Mouse (Mus musculus) heart, adult 2 months (tissue): Measurements from ENCODE around the gene Dennd4a. TPM values are rescaled to one million over a fixed set of nuclear protein-coding genes. Genes with fewer than 3 reads are reported as not detected.

Source experiments
- DNase-seq, 2 experiments: peaks; one replicate each; pipeline ENCODE4 v3.0.0; 2021
- H3K27ac ChIP-seq: fragments of 200-600 bp; 2 replicates; pipeline ENCODE4 v1.8.1; 2022
- H3K27me3 ChIP-seq: fragments of 200-500 bp; 2 replicates; pipeline ENCODE4 v1.6.1; 2012; ENCODE audit warnings: mild to moderate bottlenecking, low read length, inconsistent platforms, mixed read lengths; ENCODE audit not compliant: control insufficient read depth, insufficient read depth
- H3K36me3 ChIP-seq: fragments of 200-500 bp; 2 replicates; pipeline ENCODE4 v1.6.1; 2012; ENCODE audit warnings: low read length, inconsistent platforms; ENCODE audit not compliant: control insufficient read depth, insufficient read depth
- H3K4me1 ChIP-seq: fragments of 200-500 bp; 2 replicates; pipeline ENCODE4 v1.6.1; 2011; ENCODE audit warnings: low read length; ENCODE audit not compliant: control insufficient read depth, insufficient read depth
- H3K4me3 ChIP-seq: fragments of 200-600 bp; 2 replicates; pipeline ENCODE4 v1.8.1; 2022
- H3K79me2 ChIP-seq: fragments of 200-500 bp; replicated peaks from 2 replicates; pipeline ENCODE4 v1.6.1; 2012; ENCODE audit warnings: mild to moderate bottlenecking, inconsistent platforms, low read length, moderate library complexity, mixed read lengths; ENCODE audit not compliant: control insufficient read depth, insufficient read depth
- H3K9ac ChIP-seq: fragments of 200-500 bp; 2 replicates; pipeline ENCODE4 v1.6.1; 2012; ENCODE audit warnings: low read depth, mild to moderate bottlenecking, control low read depth, inconsistent platforms, low read length, mixed read lengths
- CTCF ChIP-seq: fragments of 200-600 bp; IDR thresholded peaks from 2 replicates; pipeline ENCODE4 v1.8.1; 2022; ENCODE audit warnings: antibody characterized with exemption, mild to moderate bottlenecking, moderate library complexity
- EP300 ChIP-seq: fragments of 200-500 bp; IDR thresholded peaks from 2 replicates; pipeline ENCODE4 v1.6.1; 2011; ENCODE audit warnings: low read depth, low read length, control low read depth; ENCODE audit not compliant: insufficient read depth
- POLR2A ChIP-seq: fragments of 200-500 bp; IDR thresholded peaks from 2 replicates; pipeline ENCODE4 v1.6.1; 2011; ENCODE audit warnings: mild to moderate bottlenecking, low read depth, low read length, control low read depth; ENCODE audit not compliant: insufficient read depth
- WGBS: fragments of 180-500 bp; shearing (Covaris S2); methylation state at CpG from one replicate; pipeline ENCODE4 v1.1.7; 2018; 5-methylcytosine and 5-hydroxymethylcytosine counted together
- intact Hi-C: fragments of 180-260 bp; cut with DNase I; formaldehyde crosslinking; loops from one replicate; pipeline ENCODE4 v1.15.1; 2025
- long read RNA-seq: library from polyadenylated mRNA; stranded (forward); transcript quantifications from one replicate; pipeline ENCODE4 v2.0.0, GENCODE M21; 2021
- polyA plus RNA-seq: library from polyadenylated mRNA; depleted of rRNA; stranded (reverse); fragments of >200 nt; gene quantifications from 2 replicates; pipeline ENCODE4 v1.2.3, GENCODE M21; 2012; rRNA removed
- total RNA-seq, 2 experiments: library from RNA; stranded (reverse); gene quantifications; 2 replicates each; pipeline ENCODE4 v1.2.3; 2021

Dennd4a gene
- total RNA-seq (10 to 100 TPM in 1 of 2 experiments, 1 to 10 TPM in 1; 6.8 to 10.2 TPM), polyA plus RNA-seq (4.5 and 6.0 TPM in 2 replicates)
- long read RNA-seq, partial matches to known transcripts: 1 of 1 reads
- long read RNA-seq, other reads (novel, unspliced or antisense): 0 of 1 reads

GRCm38 (mm10) chr9:64810822-64811537 lies at the start of gene Dennd4a:
Dennd4a (plus strand) TSS chr9:64811340.
- H3K9ac ChIP-seq: peak within 1 kb of the TSS; percentile 87
- intact Hi-C loops: loop anchor here (5.0 kb wide), 1 partner anchor 74 kb away; the partner anchor contains the start of gene Rab11a
- TF ChIP-seq CTCF: no peak
- 0 out of 2 replicates have a peak, but pooled peaks have one; percentile 19 for TF ChIP-seq EP300
- TF ChIP-seq POLR2A: peak; percentile 63
- peak; percentile 97 to 99 for DNase-seq
- H3K27me3 ChIP-seq: no peaks in the 10 kb centered on the region
- H3K27ac ChIP-seq: peak within 1 kb of the TSS; percentile 81
- H3K79me2 ChIP-seq: no peaks in the 10 kb centered on the region
- no peaks in the 10 kb centered on the region for H3K36me3 ChIP-seq
- WGBS: 1% methylated on average over 50 of the region's 51 CpGs
- H3K4me3 ChIP-seq: peak within 1 kb of the TSS; percentile 91
- peaks cover 3% of the 10 kb centered on the region for H3K4me1 ChIP-seq

GRCm38 (mm10) chr9:64764824-64765223 lies 46.3 kb upstream of the Dennd4a start:
- intact Hi-C loops: no loop called here
- Histone ChIP-seq H3K4me1 (no peaks in the 10 kb centered on the region; the same call in 1 of the 2 replicates), H3K79me2 (no peaks in the 10 kb centered on the region), H3K36me3 (no peaks in the 10 kb centered on the region), H3K27ac (no peak overlapping the region), H3K9ac (no peak overlapping the region), H3K27me3 (no peaks in the 10 kb centered on the region), H3K4me3 (no peak overlapping the region)
- WGBS: 78% methylated on average over 2 of the region's 2 CpGs
- TF ChIP-seq CTCF (no peak), EP300 (no peak), POLR2A (no peak)
- no peak for DNase-seq

GRCm38 (mm10) chr9:64766136-64766535 lies 45.0 kb upstream of the Dennd4a start:
- no peaks in the 10 kb centered on the region for H3K36me3 ChIP-seq
- no peak overlapping the region for H3K27ac ChIP-seq
- WGBS: 88% methylated on average over 3 of the region's 3 CpGs
- intact Hi-C loops: no loop called here
- H3K4me3 ChIP-seq: no peak overlapping the region
- no peaks in the 10 kb centered on the region; the same call in 1 of the 2 replicates for H3K4me1 ChIP-seq
- H3K27me3 ChIP-seq: no peaks in the 10 kb centered on the region
- H3K9ac ChIP-seq: no peak overlapping the region
- DNase-seq: no peak
- no peak for TF ChIP-seq CTCF
- TF ChIP-seq POLR2A: no peak
- TF ChIP-seq EP300: no peak
- H3K79me2 ChIP-seq: no peaks in the 10 kb centered on the region

GRCm38 (mm10) chr9:64767796-64768195 lies 43.3 kb upstream of the Dennd4a start:
- no peak overlapping the region for H3K4me3 ChIP-seq

GRCm38 (mm10) chr9:64769066-64769695 lies 42.0 kb upstream of the Dennd4a start:
- Histone ChIP-seq H3K36me3 (no peaks in the 10 kb centered on the region), H3K4me1 (no peaks in the 10 kb centered on the region; the same call in 1 of the 2 replicates), H3K79me2 (no peaks in the 10 kb centered on the region), H3K4me3 (no peak overlapping the region), H3K27me3 (no peaks in the 10 kb centered on the region), H3K9ac (no peak overlapping the region), H3K27ac (no peak overlapping the region)
- TF ChIP-seq EP300 (no peak), POLR2A (no peak), CTCF (peak; percentile 75)
- WGBS: 54% methylated on average over 9 of the region's 9 CpGs
- intact Hi-C loops: no loop called here
- peak in 1 of 2 experiments; percentile 45 for DNase-seq

More at GRCm38 (mm10) chr9:64767796-64768195, 43.3 kb upstream of the Dennd4a start:
- TF ChIP-seq EP300 (no peak), CTCF (no peak), POLR2A (no peak)
- Histone ChIP-seq H3K4me1 (no peaks in the 10 kb centered on the region; the same call in 1 of the 2 replicates), H3K36me3 (no peaks in the 10 kb centered on the region), H3K27ac (no peak overlapping the region), H3K9ac (no peak overlapping the region), H3K27me3 (no peaks in the 10 kb centered on the region), H3K79me2 (no peaks in the 10 kb centered on the region)
- no peak for DNase-seq
- intact Hi-C loops: no loop called here
- 48% methylated on average over 1 of the region's 1 CpGs for WGBS

- H3K4me3 ChIP-seq: no peak overlapping the region
- H3K27me3 ChIP-seq: no peaks in the 10 kb centered on the region
- no peak for TF ChIP-seq EP300
- no peak for TF ChIP-seq POLR2A
- TF ChIP-seq CTCF: no peak
- H3K9ac ChIP-seq: no peak overlapping the region
- no peak overlapping the region for H3K27ac ChIP-seq
- intact Hi-C loops: loop anchor here (5.0 kb wide), 1 partner anchor 378 kb away; no protein-coding TSS in a partner anchor
- 94% methylated on average over 6 of the region's 6 CpGs for WGBS
- H3K79me2 ChIP-seq: no peaks in the 10 kb centered on the region
- DNase-seq: no peak
- H3K4me1 ChIP-seq: peaks cover under 1% of the 10 kb centered on the region
- H3K36me3 ChIP-seq: no peaks in the 10 kb centered on the region
These were observed 41.2 kb upstream of the Dennd4a start for GRCm38 (mm10) chr9:64769911-64770310.
